In the genomic region with DNA sequence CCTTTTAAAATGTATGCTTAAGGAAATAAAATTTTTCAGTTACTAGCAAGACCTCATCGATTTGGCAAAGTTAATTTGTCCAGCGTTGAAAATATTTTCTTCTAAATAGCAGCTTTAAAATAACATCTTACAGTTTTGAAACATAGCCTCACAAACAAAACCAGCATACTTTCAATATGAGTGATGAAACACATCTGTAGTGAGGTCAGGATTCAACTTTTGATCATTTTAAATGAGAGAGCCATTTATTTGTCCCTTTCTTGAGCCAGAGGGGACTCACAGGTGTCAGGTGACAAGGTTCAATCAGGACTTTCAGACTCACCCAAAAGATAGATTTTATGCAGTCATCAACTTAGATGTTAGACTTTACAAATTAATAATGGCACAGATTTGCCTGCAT, we compare ENCODE assay signal across 8 mouse cellular contexts.
"Had no signal": no experiment of that assay in that cellular context is flagged by ENCODE, and none has a peak within 500 bp of the region (broad histone marks: within the 10 kb centered on the region; RNA-seq: fewer than 3 reads in every experiment).

No protein-coding gene starts in this region.

- H3K9me3 ChIP-seq: liver, embryonic 13.5 days; midbrain, embryonic 12.5 days; midbrain, embryonic 15.5 days; neural tube, embryonic 13.5 days; stomach, embryonic 15.5 days had no signal

- H3K36me3 ChIP-seq: liver, embryonic 13.5 days; midbrain, embryonic 12.5 days; midbrain, embryonic 15.5 days; neural tube, embryonic 13.5 days; stomach, embryonic 15.5 days had no signal

- H3K27me3 ChIP-seq: liver, embryonic 13.5 days; stomach, embryonic 15.5 days had no signal

- H3K27ac ChIP-seq: left cerebral cortex, adult 2 months; liver, embryonic 13.5 days; macrophage had no signal

- H3K9ac ChIP-seq: liver, embryonic 13.5 days; lung, embryonic 14.5 days; stomach, embryonic 15.5 days had no signal

- H3K4me1 ChIP-seq: midbrain, embryonic 12.5 days; stomach, embryonic 15.5 days had no signal
